Mouse (Mus musculus) neural tube, embryonic 15.5 days (tissue): ENCODE results near the gene Pbld1. TPM values are rescaled to one million over a fixed set of nuclear protein-coding genes. Genes with fewer than 3 reads are reported as not detected.

Experiments used
- ATAC-seq: fragments of 200-750 bp; cut with Nextera tagmentation; 2 replicates; pipeline ENCODE4 v1.8.0; 2017; ENCODE audit warnings: mild to moderate bottlenecking, moderate TSS enrichment, moderate library complexity; ENCODE audit not compliant: low FRiP score
- H3K27ac ChIP-seq: fragments of 300-500 bp; sonication (generic); replicated peaks from 2 replicates; pipeline ENCODE4 v1.5.1; 2015; ENCODE audit warnings: mild to moderate bottlenecking, inconsistent platforms
- H3K27me3 ChIP-seq: fragments of 300-500 bp; sonication (generic); replicated peaks from 2 replicates; pipeline ENCODE4 v1.6.1; 2015; ENCODE audit warnings: inconsistent platforms
- H3K36me3 ChIP-seq: fragments of 300-500 bp; sonication (generic); 2 replicates; pipeline ENCODE4 v1.6.1; 2015; ENCODE audit warnings: inconsistent platforms
- H3K4me1 ChIP-seq: fragments of 300-500 bp; sonication (generic); 2 replicates; pipeline ENCODE4 v1.6.1; 2015; ENCODE audit warnings: inconsistent platforms
- H3K4me2 ChIP-seq: fragments of 300-500 bp; sonication (generic); 2 replicates; pipeline ENCODE4 v1.6.1; 2015; ENCODE audit warnings: inconsistent platforms, mild to moderate bottlenecking, moderate library complexity
- H3K4me3 ChIP-seq: fragments of 300-500 bp; sonication (generic); replicated peaks from 2 replicates; pipeline ENCODE4 v1.5.1; 2015; ENCODE audit warnings: mild to moderate bottlenecking, inconsistent platforms
- H3K9ac ChIP-seq: fragments of 300-500 bp; sonication (generic); replicated peaks from 2 replicates; pipeline ENCODE4 v1.6.1; 2015; ENCODE audit warnings: mild to moderate bottlenecking, inconsistent platforms
- H3K9me3 ChIP-seq: fragments of 300-500 bp; sonication (generic); replicated peaks from 2 replicates; pipeline ENCODE4 v1.6.1; 2016; ENCODE audit warnings: inconsistent platforms
- WGBS: fragments of 180-500 bp; shearing (Covaris S2); methylation state at CpG from one replicate; pipeline ENCODE4 v1.1.7; 2015; ENCODE audit warnings: mixed read lengths; 5-methylcytosine and 5-hydroxymethylcytosine counted together
- polyA plus RNA-seq: library from polyadenylated mRNA; unstranded; fragments of >200 nt; fragmentation: Nextera tagmentation; extraction: Ambion mirVana; gene quantifications from 2 replicates; pipeline ENCODE4 v1.2.1, GENCODE M21; 2015

Gene Pbld1
- 0.73 and 1.0 TPM in 2 replicates for polyA plus RNA-seq

DNA sequence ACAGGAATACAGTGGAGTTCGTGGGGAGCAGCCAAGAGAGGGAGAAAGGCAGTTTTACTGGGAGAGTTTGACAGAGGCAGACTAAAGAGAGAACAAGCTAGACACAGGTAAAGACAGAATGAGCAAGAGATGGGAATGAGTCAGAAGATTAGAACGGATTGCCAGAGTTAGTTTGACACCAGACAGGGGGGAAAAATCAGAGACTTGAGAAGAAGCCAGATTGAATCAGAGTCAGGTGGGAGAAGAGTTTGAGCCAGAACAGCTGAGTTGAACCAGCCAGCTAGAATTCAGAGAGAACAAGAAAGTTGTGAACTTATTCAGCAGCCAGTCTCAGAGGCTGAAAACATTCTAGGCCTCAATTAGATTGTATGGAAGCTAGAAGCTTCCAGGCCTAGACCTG, at the start of gene Pbld1:
Pbld1 (plus strand) TSS at position 301 of the 400 bp plus-strand sequence.
- no peak within 1 kb of the TSS for H3K4me3 ChIP-seq
- no peaks in the 10 kb centered on the region for H3K27me3 ChIP-seq
- no peak within 1 kb of the TSS for H3K4me2 ChIP-seq
- no peak for ATAC-seq
- no peaks in the 10 kb centered on the region for H3K4me1 ChIP-seq
- no peaks in the 10 kb centered on the region for H3K36me3 ChIP-seq
- WGBS = 90% methylated on average over 2 of the region's 2 CpGs
- no peak within 1 kb of the TSS for H3K27ac ChIP-seq
- H3K9me3 ChIP-seq = no peaks in the 10 kb centered on the region
- H3K9ac ChIP-seq = no peak within 1 kb of the TSS

DNA sequence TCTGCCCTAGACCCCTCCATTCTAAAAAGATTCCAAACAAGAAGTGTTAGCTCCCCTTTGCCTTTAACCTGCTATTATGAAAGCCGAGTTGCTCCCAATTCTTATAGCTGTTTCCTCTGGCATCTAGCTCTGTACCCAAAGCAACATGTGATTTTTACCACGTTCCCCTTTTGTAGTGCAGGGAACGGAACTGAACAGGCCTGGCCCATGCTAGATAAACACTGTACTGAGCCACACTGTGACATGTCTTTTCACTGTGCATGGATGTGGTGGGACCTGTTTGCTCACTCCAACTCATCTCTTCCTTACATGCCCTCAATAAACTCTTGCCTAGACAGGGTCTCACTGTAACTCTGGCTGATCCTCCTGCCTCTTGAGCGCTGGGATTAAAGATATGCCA, 49.7 kb upstream of the Pbld1 start:
- Histone ChIP-seq H3K4me3 (no peak overlapping the region), H3K4me1 (no peaks in the 10 kb centered on the region), H3K9ac (no peak overlapping the region), H3K9me3 (no peaks in the 10 kb centered on the region), H3K36me3 (peaks cover 86% of the 10 kb centered on the region), H3K27me3 (no peaks in the 10 kb centered on the region), H3K4me2 (no peak overlapping the region), H3K27ac (no peak overlapping the region)
- no peak for ATAC-seq
- WGBS = 91% methylated on average over 4 of the region's 4 CpGs

GRCm38 (mm10) chr10:63011556-63011955, 48.4 kb upstream of the Pbld1 start:
- no peak overlapping the region for H3K9ac ChIP-seq
- H3K27ac ChIP-seq = no peak overlapping the region
- WGBS = 89% methylated on average over 6 of the region's 6 CpGs
- H3K4me3 ChIP-seq = no peak overlapping the region
- H3K27me3 ChIP-seq = no peaks in the 10 kb centered on the region
- no peak overlapping the region for H3K4me2 ChIP-seq
- H3K4me1 ChIP-seq = no peaks in the 10 kb centered on the region
- ATAC-seq = no peak
- no peaks in the 10 kb centered on the region for H3K9me3 ChIP-seq
- peaks cover 87% of the 10 kb centered on the region for H3K36me3 ChIP-seq

DNA sequence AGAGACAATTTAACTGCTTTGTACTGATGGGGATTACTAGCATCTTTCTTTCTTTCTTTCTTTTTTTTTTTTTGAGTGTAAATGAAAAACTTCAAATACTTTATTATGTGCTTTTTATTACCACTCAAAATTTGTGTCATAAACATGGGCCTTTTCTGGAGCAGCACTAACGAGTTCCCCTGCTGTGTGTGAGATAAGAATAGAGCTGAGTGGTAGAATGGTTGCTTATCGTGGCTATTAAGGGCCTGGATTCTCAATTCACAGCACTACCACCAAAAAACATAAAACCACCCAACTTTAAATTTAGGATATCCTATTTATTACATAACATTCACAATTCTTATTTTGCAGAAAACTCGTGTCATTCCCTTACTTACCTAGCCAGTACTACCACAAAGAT, 46.5 kb upstream of the Pbld1 start:
- H3K4me1 ChIP-seq = peaks cover under 1% of the 10 kb centered on the region; the same call in 1 of the 2 replicates
- 63% methylated on average over 3 of the region's 3 CpGs for WGBS
- H3K4me3 ChIP-seq = no peak overlapping the region
- H3K36me3 ChIP-seq = peaks cover 82% of the 10 kb centered on the region
- H3K9ac ChIP-seq = no peak overlapping the region
- H3K4me2 ChIP-seq = no peak overlapping the region
- no peak overlapping the region for H3K27ac ChIP-seq
- ATAC-seq = no peak
- no peaks in the 10 kb centered on the region for H3K9me3 ChIP-seq
- H3K27me3 ChIP-seq = no peaks in the 10 kb centered on the region

DNA sequence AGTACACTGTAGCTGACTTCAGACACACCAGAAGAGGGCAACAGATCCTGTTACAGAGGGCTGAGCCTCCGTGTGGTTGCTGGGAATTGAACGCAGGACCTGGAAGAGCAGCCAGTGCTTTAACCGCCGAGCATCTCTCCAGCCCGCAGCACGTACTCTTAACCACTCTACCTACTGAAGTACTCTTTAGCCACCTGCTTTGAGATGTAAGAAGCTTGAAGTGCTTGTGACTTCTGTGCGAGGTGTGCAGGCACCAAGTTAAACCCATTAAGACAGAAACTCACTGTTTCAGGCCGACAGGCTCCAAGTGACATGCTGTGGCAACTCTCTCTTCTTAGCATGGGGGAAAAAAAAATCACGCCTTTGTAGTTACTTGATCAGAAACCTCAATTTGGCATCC, 45.8 kb upstream of the Pbld1 start:
- H3K27me3 ChIP-seq = no peaks in the 10 kb centered on the region
- no peak for ATAC-seq
- H3K4me1 ChIP-seq = peaks cover 4% of the 10 kb centered on the region
- H3K9me3 ChIP-seq = no peaks in the 10 kb centered on the region
- H3K27ac ChIP-seq = no peak overlapping the region
- WGBS = 91% methylated on average over 9 of the region's 9 CpGs
- peaks cover 78% of the 10 kb centered on the region for H3K36me3 ChIP-seq
- H3K4me2 ChIP-seq = no peak overlapping the region
- H3K4me3 ChIP-seq = no peak overlapping the region
- H3K9ac ChIP-seq = no peak overlapping the region

DNA sequence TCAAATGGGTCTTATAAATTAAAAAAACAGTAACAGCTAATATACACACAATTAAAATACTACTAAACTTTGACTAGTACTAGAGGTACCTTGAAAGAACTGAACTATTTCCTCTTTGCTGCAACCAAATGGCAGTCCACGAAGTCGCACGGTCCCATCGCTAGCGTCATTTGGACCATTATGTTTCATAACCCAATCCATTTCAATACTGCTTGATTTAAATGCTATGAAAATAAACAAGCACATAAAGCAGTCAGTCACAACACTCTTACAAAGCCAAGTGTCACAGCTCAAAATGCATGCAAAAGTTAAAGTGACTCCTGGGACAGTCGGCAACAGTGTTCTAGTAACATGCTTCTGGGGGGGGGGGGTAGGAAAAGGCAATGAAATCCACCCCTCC, 40.7 kb upstream of the Pbld1 start:
- Histone ChIP-seq H3K4me1 (peaks cover 30% of the 10 kb centered on the region), H3K4me2 (peak overlapping the region; percentile 11; the same call in 1 of the 2 replicates), H3K27me3 (no peaks in the 10 kb centered on the region), H3K4me3 (no peak overlapping the region), H3K36me3 (peaks cover 31% of the 10 kb centered on the region), H3K27ac (no peak overlapping the region), H3K9ac (no peak overlapping the region), H3K9me3 (no peaks in the 10 kb centered on the region)
- no peak for ATAC-seq
- WGBS = 59% methylated on average over 6 of the region's 6 CpGs

DNA sequence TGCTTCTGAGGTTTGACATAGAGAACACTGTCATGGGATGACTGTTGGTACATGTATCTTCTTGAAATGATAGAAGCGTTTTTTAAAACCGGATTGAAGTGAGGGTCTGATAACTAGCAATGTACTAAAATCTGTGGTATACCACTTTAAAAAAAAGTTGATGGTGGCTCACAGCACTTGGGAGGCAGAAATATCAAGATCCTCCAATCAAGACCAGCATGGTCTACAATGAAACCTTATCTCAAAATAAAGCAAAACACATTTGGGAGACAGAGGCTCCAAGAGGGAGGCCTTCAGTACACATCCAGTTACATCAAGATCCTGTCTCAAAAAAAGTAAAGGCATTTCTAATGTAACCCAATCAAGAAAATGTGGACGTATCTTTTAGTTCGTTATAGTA, 38.3 kb upstream of the Pbld1 start:
- WGBS = 45% methylated on average over 4 of the region's 4 CpGs
- Histone ChIP-seq H3K4me2 (peak overlapping the region; percentile 67), H3K4me1 (peaks cover 49% of the 10 kb centered on the region), H3K4me3 (peak overlapping the region; percentile 76), H3K36me3 (peaks cover 11% of the 10 kb centered on the region), H3K27me3 (no peaks in the 10 kb centered on the region), H3K27ac (no peak overlapping the region), H3K9me3 (no peaks in the 10 kb centered on the region), H3K9ac (peak overlapping the region; percentile 89; the same call in 1 of the 2 replicates)
- no peak for ATAC-seq

- Histone ChIP-seq H3K4me3 (peak overlapping the region; percentile 76), H3K27ac (peak overlapping the region; percentile 100), H3K9ac (peak overlapping the region; percentile 89), H3K36me3 (peaks cover 4% of the 10 kb centered on the region; the same call in 1 of the 2 replicates), H3K4me2 (peak overlapping the region; percentile 67), H3K27me3 (no peaks in the 10 kb centered on the region), H3K9me3 (no peaks in the 10 kb centered on the region), H3K4me1 (peaks cover 55% of the 10 kb centered on the region)
- under 1% methylated on average over 27 of the region's 27 CpGs for WGBS
- ATAC-seq = no peak
Measured at GRCm38 (mm10) chr10:63022541-63023120, 37.3 kb upstream of the Pbld1 start.

GRCm38 (mm10) chr10:63023121-63023748, 36.7 kb upstream of the Pbld1 start:
- H3K4me2 ChIP-seq = peak overlapping the region; percentile 67
- ATAC-seq = peak; percentile 37
- peak overlapping the region; percentile 100 for H3K27ac ChIP-seq
- H3K27me3 ChIP-seq = no peaks in the 10 kb centered on the region
- peak overlapping the region; percentile 76 for H3K4me3 ChIP-seq
- H3K9ac ChIP-seq = peak overlapping the region; percentile 89
- H3K36me3 ChIP-seq = no peaks in the 10 kb centered on the region
- WGBS = under 1% methylated on average over 63 of the region's 68 CpGs
- H3K4me1 ChIP-seq = peaks cover 55% of the 10 kb centered on the region
- no peaks in the 10 kb centered on the region for H3K9me3 ChIP-seq

DNA sequence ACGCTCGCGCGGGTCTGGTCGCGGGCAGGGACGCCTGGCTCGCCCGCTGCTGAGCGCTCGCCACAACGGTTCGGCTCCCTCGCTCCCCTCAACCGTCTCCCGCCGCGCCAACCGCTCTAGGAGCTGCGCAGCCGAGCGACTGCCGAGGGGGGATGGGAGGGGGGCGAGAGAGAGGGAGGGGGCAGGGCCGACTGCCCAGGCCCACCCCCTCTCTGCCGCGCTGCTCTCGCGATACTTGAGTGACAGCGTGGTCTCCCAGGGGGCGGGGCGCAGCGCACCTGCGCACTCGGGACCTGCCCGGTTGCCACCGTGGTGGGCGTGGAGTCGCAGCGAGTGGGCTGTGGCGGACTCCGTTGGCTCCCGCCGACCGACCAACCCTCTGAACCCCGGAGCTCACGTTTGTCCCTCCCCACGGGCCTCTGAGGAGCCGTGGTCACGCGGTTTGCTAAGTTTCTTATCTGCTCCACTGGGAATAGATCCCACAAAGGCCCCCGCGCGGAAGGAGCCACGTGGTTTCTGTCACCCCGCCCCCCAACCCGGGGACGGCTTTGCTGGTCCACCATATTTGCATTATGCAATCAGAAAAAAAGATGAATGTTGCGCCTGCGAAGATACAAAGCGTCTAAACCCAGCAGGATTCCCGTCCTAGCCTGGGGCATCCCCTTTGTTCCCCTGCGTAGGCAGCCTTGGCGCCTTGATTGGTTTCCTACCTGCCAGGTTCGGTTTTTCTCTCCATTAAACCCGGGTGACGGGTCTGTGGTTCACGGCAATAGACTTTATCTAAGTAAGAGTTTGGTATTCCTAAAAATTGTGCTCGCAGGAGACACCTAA, 36.0 kb upstream of the Pbld1 start, which contains the start of the genes Hnrnph3 and Pbld2:
Hnrnph3 (minus strand) TSS at position 469 of the 831 bp plus-strand sequence.
Pbld2 (plus strand) TSS at position 567 of the 831 bp plus-strand sequence.
- Histone ChIP-seq H3K9me3 (no peaks in the 10 kb centered on the region), H3K4me3 (peak within 1 kb of the TSS; percentile 76), H3K27me3 (no peaks in the 10 kb centered on the region), H3K36me3 (no peaks in the 10 kb centered on the region), H3K4me1 (peaks cover 57% of the 10 kb centered on the region), H3K4me2 (peak within 1 kb of the TSS; percentile 67), H3K9ac (peak within 1 kb of the TSS; percentile 89), H3K27ac (peak within 1 kb of the TSS; percentile 100)
- ATAC-seq = peak; percentile 95
- 0% methylated on average over 54 of the region's 69 CpGs for WGBS

GRCm38 (mm10) chr10:63024580-63024910, 35.4 kb upstream of the Pbld1 start:
- Histone ChIP-seq H3K27ac (peak overlapping the region; percentile 100), H3K4me3 (peak overlapping the region; percentile 76), H3K4me1 (peaks cover 53% of the 10 kb centered on the region), H3K9me3 (no peaks in the 10 kb centered on the region), H3K9ac (peak overlapping the region; percentile 89), H3K27me3 (no peaks in the 10 kb centered on the region), H3K4me2 (peak overlapping the region; percentile 67), H3K36me3 (no peaks in the 10 kb centered on the region)
- peak; percentile 54; the same call in 1 of the 2 replicates for ATAC-seq
- WGBS = 0% methylated on average over 8 of the region's 8 CpGs
